Mouse (Mus musculus): ENCODE measurements around the gene Antxr1.
A peak's percentile ranks its signal among the peaks of the same experiment; 100 is the strongest.
"Not testable (repeated sequence)": the region's sequence is repeated elsewhere in the genome, so short reads cannot be mapped to it uniquely, and the experiment has no call there.

Antxr1 gene

GRCm38 (mm10) chr6:87101281-87101954, 234.2 kb downstream of the Antxr1 start:
- DNase-seq (ENCODE audit: low spot score): peak; percentile 61

- DNase-seq (ENCODE audit: low spot score): no peak
These were observed 235.2 kb downstream of the Antxr1 start for GRCm38 (mm10) chr6:87100297-87101020.

DNA sequence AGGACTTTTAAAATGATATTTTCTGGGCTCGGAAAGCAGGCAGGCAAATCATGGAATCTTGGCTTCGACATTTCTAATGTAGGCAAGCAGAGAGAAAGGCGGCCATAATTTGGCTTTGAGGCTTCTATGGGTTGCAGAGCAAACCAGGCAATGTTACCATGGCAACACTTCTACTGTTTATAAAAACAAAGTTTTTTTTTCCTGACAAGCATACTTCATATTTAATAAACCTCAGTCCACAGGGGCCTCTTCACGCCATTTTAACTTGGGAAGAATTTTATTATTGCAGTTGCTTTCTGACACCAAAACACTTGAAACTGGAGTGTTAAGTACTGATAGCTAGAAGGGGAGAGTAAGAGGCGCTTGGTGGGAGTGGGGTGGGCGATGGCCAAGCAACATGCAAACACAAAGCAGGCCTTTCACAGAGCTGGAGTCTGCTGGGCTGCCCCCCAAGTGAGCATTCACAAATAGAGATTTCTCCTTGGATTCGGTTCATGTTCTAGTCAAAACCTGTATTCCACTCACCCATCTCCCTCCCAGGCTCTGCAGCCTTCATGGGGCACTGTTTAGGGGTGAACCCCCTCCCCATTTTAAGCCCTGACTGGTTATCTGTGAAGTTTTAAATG, 235.8 kb downstream of the Antxr1 start:
- DNase-seq (ENCODE audit: low spot score): no peak

DNA sequence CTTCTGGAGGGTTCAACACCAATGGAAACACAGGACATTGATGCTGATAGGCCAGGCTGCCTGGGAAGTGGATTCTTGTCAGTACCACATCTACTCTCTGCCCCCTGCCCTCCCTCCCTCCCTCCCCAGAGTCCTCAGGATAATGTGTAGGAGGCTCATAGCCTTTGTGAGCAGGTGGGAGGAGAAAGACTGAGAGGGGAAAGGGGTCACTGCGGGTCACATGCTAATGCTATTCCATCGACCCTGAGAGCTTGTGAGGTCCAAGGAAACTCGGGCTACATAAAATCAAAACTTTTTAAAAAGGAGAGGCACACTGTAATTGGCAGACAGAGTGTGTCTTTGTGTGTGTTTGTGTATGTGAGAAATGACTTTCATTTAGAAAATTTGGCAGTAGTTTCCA, 236.4 kb downstream of the Antxr1 start:
- no peak for DNase-seq (ENCODE audit: low spot score)

- not testable (repeated sequence) for DNase-seq (ENCODE audit: low spot score)
These were observed 242.0 kb downstream of the Antxr1 start for GRCm38 (mm10) chr6:87093631-87094030.

- no peak for DNase-seq (ENCODE audit: low spot score)
These were observed 243.1 kb downstream of the Antxr1 start for GRCm38 (mm10) chr6:87092476-87092875.

GRCm38 (mm10) chr6:87090877-87091276, 244.7 kb downstream of the Antxr1 start:
- no peak for DNase-seq (ENCODE audit: low spot score)

DNA sequence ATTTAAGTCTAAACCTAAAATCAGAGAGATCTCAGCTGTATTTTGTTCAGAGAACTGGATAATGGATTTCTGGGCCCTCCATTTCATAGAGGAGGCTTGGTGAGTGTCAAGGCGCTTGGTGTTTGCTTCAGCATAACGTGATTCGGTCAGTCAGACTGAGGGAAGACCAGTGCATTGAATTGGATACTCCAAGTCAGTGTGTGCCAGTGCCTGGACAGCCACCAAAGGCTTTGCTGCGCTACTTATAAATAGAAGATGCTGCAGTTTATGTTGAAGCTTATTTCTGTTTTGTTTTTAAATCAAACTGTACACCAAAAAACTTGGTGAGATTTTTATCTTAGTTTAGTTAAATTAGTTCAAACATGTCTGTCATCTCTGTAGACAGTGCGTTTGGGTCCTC, 247.3 kb downstream of the Antxr1 start:
- DNase-seq (ENCODE audit: low spot score): no peak

GRCm38 (mm10) chr6:87085026-87085425, 250.6 kb downstream of the Antxr1 start:
- DNase-seq (ENCODE audit: low spot score): no peak

All from ovary, adult 18-20 months (tissue).